Mouse (Mus musculus) liver, postnatal 0 days (tissue): ENCODE results near the gene Polr2b.

Experiments
- CTCF ChIP-seq: sonication (generic); IDR thresholded peaks from 2 replicates; pipeline ENCODE4 v1.5.1; 2016; ENCODE audit warnings: antibody characterized with exemption, low read depth
- EP300 ChIP-seq: IDR thresholded peaks from 2 replicates; pipeline ENCODE4 v1.6.1; 2016; ENCODE audit warnings: antibody characterized with exemption, low read depth, mild to moderate bottlenecking

DNA sequence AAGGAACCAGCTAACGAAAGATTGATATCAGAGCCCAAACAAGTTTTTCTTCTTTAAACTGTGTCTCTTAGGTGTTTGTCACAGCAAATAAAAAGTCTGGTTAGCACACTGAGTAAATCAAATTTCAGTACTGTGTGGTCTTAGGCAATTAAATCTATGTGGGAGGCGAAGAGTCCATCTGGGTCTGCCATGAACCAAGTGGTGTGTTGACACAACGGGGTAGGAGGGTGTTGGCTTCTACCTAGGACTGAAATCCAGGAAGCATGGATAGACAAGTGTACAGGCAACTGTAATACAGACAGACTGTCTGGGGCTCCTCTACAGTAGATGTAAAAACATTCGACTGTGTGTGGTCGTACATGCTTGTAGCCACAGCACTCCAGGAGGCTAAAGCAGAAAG is 59.4 kb downstream of the Polr2b start:
- TF ChIP-seq CTCF = no peak
- TF ChIP-seq EP300 = no peak
